Mouse (Mus musculus) hindbrain, embryonic 10.5 days (tissue): ENCODE data around the gene Snx10. TPM values are rescaled to one million over a fixed set of nuclear protein-coding genes. Genes with fewer than 3 reads are reported as not detected.
A peak's percentile ranks its signal among the peaks of the same experiment; 100 is the strongest.

ENCODE experiments used
- DNase-seq: peaks from one replicate; pipeline ENCODE4 v3.0.0-alpha.2; 2017; ENCODE audit warnings: low spot score
- H3K27ac ChIP-seq: fragments of 300-500 bp; sonication (generic); 2 replicates; pipeline ENCODE4 v1.5.1; 2016; ENCODE audit warnings: mild to moderate bottlenecking, moderate library complexity
- H3K27me3 ChIP-seq: fragments of 300-500 bp; sonication (generic); 2 replicates; pipeline ENCODE4 v1.6.1; 2016; ENCODE audit warnings: mild to moderate bottlenecking; ENCODE audit not compliant: poor library complexity, insufficient read depth, severe bottlenecking
- H3K36me3 ChIP-seq: fragments of 300-500 bp; sonication (generic); 2 replicates; pipeline ENCODE4 v1.6.1; 2016; ENCODE audit warnings: mild to moderate bottlenecking, moderate library complexity
- H3K4me1 ChIP-seq: fragments of 300-500 bp; sonication (generic); replicated peaks from 2 replicates; pipeline ENCODE4 v1.6.1; 2016; ENCODE audit warnings: mild to moderate bottlenecking
- H3K4me3 ChIP-seq: fragments of 300-500 bp; sonication (generic); 2 replicates; pipeline ENCODE4 v1.5.1; 2016; ENCODE audit warnings: mild to moderate bottlenecking, moderate library complexity
- H3K9me3 ChIP-seq: fragments of 300-500 bp; sonication (generic); 2 replicates; pipeline ENCODE4 v1.6.1; 2016; ENCODE audit warnings: mild to moderate bottlenecking, moderate library complexity
- WGBS: fragments of 180-500 bp; shearing (Covaris S2); methylation state at CpG from one replicate; pipeline ENCODE4 v1.1.7; 2016; 5-methylcytosine and 5-hydroxymethylcytosine counted together
- polyA plus RNA-seq: library from polyadenylated mRNA; unstranded; fragments of >200 nt; fragmentation: Nextera tagmentation; extraction: Ambion mirVana; gene quantifications from 2 replicates; pipeline ENCODE4 v1.2.1, GENCODE M21; 2016

Gene Snx10
- polyA plus RNA-seq, 1 experiment from 2014 or later: 35.8 TPM

DNA sequence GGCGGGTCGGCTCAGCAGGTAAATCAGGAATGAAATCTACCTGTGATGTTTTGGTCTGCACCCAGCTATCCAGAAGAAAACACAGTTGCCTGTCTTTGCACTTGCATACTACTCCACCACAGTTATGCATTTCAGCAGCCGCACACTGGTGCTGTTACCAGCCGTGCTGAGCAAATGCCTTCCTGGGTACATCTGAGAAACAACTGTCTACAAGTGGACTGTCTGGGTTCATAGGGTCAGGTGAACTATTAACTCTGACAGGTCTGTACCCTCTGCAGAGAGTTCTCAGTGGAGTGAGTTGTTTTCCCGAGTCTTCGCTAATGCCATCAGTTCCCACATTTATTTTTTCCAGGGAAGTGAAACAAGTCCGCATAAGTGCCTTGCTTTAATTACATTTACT, 17.7 kb downstream of the Snx10 start:
- no peak overlapping the region for H3K27ac ChIP-seq
- no peak overlapping the region for H3K4me3 ChIP-seq
- no peaks in the 10 kb centered on the region for H3K27me3 ChIP-seq
- no peak for DNase-seq
- peaks cover 41% of the 10 kb centered on the region for H3K4me1 ChIP-seq
- peaks cover 19% of the 10 kb centered on the region for H3K36me3 ChIP-seq
- H3K9me3 ChIP-seq: peaks cover 3% of the 10 kb centered on the region; the same call in 1 of the 2 replicates
- 90% methylated on average over 7 of the region's 7 CpGs for WGBS

DNA sequence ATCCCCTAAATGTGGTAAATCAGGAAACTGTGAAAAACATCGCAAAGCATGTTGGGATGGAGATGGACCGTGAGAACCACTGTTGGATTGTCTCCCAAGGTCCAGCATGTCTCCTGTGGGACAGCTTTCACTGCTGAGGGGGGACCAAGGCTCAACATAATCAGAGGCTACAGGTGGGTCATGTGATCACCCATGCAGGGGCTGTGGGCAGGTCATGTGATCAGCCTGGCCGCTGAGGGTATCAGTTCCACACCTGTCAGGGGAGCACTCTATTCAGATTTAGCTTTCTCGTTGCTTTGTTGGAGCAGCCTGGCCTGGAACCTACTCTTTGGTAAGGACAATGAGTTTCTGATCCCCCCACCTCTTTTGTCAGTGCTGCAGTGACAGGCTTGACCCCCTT, 18.4 kb downstream of the Snx10 start:
- peak overlapping the region; percentile 23; the same call in 1 of the 2 replicates for H3K27ac ChIP-seq
- 81% methylated on average over 4 of the region's 4 CpGs for WGBS
- no peak overlapping the region for H3K4me3 ChIP-seq
- H3K4me1 ChIP-seq: peaks cover 41% of the 10 kb centered on the region
- H3K36me3 ChIP-seq: peaks cover 15% of the 10 kb centered on the region
- peaks cover 3% of the 10 kb centered on the region; the same call in 1 of the 2 replicates for H3K9me3 ChIP-seq
- no peak for DNase-seq
- H3K27me3 ChIP-seq: no peaks in the 10 kb centered on the region

DNA sequence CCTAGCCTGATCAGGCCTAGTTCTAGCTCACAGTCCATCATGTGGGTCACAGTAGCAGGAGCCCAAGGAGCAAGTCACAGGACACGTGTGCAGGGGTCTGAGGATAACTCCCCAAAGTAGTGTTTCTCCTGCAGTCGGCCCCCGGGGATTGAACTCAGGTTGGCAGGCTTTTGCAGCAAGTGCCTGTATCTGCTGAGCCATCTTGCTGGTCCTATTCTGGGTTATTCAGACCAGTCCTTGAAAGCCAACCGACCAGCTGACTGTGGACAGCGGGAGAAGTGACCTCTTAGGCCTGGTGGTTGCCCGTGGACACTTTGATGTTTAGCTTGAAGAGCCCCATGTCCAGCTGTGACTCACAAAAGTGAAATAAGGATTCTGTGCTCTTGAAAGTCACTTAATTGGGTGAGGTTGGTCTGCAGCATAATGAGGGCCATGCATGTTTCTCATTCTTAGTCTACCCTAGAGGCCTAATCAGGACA, 20.0 kb downstream of the Snx10 start:
- Histone ChIP-seq H3K27ac (peak overlapping the region; percentile 45; the same call in 1 of the 2 replicates), H3K9me3 (peaks cover 3% of the 10 kb centered on the region; the same call in 1 of the 2 replicates), H3K27me3 (no peaks in the 10 kb centered on the region), H3K4me1 (peaks cover 38% of the 10 kb centered on the region), H3K4me3 (no peak overlapping the region), H3K36me3 (peaks cover 9% of the 10 kb centered on the region; the same call in 1 of the 2 replicates)
- 53% methylated on average over 6 of the region's 6 CpGs for WGBS
- peak; percentile 16 for DNase-seq

DNA sequence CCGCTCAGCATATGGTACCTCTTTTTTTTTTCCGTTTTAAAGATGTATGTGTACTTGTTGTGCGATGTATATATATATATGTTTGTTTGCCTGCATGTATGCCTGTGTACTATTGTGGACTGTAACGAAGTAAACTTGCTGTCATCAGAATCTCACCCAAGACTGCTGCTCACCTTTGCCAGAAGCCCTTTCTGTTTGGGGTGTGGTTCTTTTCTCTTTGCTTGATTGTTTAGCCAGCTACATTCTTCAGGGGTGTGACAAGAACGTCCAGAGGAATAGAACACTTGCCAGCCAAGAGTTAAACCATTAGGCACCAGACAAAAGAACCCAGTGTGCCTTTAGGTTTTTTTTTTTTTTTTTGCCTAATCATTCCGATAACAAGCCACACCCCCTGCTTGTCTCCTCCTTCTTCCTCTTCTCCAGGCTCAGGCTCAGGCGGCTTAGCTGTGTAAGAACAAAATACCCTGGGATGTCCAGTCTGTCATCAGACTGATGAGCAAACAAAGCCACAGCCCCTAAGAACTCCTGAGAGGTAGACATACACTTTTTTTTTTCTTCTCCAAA, 20.5 kb downstream of the Snx10 start:
- Histone ChIP-seq H3K36me3 (peaks cover 7% of the 10 kb centered on the region; the same call in 1 of the 2 replicates), H3K4me1 (peaks cover 38% of the 10 kb centered on the region), H3K4me3 (no peak overlapping the region), H3K9me3 (peaks cover 3% of the 10 kb centered on the region; the same call in 1 of the 2 replicates), H3K27me3 (no peaks in the 10 kb centered on the region), H3K27ac (peak overlapping the region; percentile 50; the same call in 1 of the 2 replicates)
- no peak for DNase-seq
- WGBS: 36% methylated on average over 7 of the region's 7 CpGs

DNA sequence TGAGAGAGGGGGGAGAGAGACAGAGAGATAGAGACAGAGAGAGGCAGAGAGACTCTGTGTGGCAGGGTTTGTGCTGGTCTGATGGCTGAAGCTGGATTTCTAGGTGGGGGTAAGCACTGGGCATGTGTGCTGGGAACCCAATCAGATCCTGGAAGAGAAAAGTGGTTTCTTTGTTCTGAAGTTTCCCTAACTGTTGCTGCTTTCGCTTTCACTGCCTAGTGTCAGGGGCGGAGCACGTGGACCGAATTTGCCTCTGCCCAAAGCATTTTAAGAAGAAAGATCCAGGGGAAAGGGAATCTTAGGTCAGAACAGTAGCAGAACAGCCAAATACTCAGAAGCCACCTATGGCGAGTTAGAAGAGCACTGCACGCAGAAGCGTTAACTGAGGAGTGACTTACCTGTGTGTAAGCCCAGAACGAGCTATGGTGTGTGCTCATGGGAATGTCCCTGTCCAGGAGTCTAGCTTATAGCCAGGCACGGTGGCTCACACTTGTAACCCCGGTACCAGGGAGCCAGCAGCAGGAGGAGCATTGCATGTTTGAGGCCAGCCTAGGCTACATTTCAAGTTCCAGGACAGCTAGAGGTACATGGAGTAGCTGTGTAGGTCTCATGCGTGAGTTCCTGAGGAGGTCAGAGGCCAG, 21.6 kb downstream of the Snx10 start:
- no peak for DNase-seq
- no peaks in the 10 kb centered on the region for H3K9me3 ChIP-seq
- H3K27ac ChIP-seq: peak overlapping the region; percentile 50; the same call in 1 of the 2 replicates
- peaks cover 38% of the 10 kb centered on the region for H3K4me1 ChIP-seq
- no peaks in the 10 kb centered on the region for H3K36me3 ChIP-seq
- H3K27me3 ChIP-seq: no peaks in the 10 kb centered on the region
- WGBS: 83% methylated on average over 11 of the region's 11 CpGs
- no peak overlapping the region for H3K4me3 ChIP-seq

DNA sequence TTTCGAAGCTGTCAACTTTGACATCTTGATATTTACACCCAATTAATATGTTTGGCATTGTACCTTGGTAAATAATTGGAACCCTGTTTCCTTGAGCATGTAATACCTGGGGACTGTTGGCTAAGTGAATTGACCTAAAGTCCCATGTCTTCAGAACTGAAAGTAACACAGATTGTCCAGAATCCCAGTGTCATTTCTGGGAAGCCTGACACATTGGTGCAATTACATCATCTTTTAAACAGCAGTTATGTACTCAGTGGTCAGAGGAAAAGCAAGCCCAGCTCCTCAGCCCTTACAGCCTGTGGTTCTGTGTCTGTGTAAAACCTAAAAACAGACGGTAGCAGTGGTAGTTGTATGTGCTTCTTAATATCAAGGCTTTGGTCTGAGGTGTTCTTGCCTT, 22.4 kb downstream of the Snx10 start:
- H3K27me3 ChIP-seq: no peaks in the 10 kb centered on the region
- H3K4me1 ChIP-seq: peaks cover 38% of the 10 kb centered on the region
- WGBS: 94% methylated on average over 2 of the region's 2 CpGs
- DNase-seq: no peak
- H3K27ac ChIP-seq: no peak overlapping the region
- H3K36me3 ChIP-seq: peaks cover 3% of the 10 kb centered on the region; the same call in 1 of the 2 replicates
- H3K4me3 ChIP-seq: no peak overlapping the region
- H3K9me3 ChIP-seq: no peaks in the 10 kb centered on the region

DNA sequence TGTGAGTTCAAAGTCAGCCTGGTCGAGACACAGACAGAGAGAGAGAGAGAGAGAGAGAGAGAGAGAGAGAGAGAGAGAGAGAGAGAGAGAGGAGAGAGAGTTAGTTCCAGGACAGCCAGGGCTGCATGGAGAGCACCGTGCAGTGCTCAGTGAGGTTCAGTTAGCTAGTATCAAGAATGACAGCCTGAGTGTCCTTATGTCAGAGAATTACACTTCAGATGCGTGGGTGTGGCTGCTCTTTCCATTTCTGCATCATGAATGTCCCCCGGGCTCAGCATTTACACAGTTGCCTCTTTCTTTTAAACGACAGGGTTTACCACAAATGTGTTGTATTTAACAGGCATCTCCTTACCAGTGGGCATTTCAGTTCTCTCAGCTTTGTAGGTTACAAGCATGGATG, 25.1 kb downstream of the Snx10 start:
- Histone ChIP-seq H3K9me3 (no peaks in the 10 kb centered on the region), H3K36me3 (peaks cover 10% of the 10 kb centered on the region), H3K4me3 (no peak overlapping the region), H3K4me1 (peaks cover 19% of the 10 kb centered on the region), H3K27me3 (no peaks in the 10 kb centered on the region), H3K27ac (no peak overlapping the region)
- no peak for DNase-seq
- WGBS: 87% methylated on average over 5 of the region's 5 CpGs

DNA sequence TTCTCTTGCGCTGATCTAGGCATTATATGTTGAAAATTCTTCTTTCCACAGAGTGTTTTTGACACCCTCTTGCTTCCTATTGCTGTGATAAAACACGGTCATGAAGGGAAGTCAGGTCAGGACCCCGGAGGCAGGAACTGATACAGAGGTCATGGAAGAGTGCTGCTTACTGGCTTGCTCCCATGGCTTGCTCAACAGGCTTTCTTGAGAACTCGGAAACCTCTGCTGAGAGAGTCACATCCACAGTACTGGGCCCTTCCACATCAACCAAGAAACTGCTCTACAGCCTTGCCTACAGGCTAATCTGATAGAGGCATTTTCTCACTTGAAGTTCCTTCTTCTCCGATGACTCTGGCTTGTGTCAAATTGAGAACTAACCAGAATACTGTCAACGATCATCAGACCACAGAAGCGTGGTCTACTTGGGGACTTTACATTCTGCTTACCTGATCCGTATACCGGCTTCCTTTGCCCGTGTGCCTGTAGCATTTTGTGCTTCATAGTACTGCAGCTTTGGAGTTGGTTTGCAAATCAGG, 27.6 kb downstream of the Snx10 start:
- Histone ChIP-seq H3K9me3 (no peaks in the 10 kb centered on the region; the same call in 1 of the 2 replicates), H3K27me3 (no peaks in the 10 kb centered on the region), H3K4me1 (no peaks in the 10 kb centered on the region), H3K27ac (no peak overlapping the region), H3K4me3 (no peak overlapping the region), H3K36me3 (peaks cover 21% of the 10 kb centered on the region)
- no peak for DNase-seq
- WGBS: 91% methylated on average over 10 of the region's 10 CpGs

DNA sequence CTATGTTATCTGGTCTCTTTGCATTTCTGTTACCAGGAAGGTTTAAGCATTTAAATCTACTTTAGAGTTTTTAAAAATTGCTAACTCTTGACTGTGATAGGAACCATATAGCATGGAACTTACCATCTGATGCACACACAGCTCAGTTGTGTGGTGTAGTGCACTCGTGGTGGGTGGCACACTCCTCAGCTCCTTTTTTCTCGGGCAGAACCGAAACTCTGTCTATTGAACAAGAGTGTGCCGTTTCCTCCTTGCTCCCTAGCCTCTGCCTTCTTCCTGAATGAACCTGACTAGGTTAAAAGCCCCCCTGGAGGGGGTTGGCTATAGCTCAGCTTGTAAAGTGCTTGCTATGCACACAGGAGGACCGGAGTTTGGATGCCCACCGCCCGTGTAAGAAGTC, 32.9 kb downstream of the Snx10 start:
- H3K9me3 ChIP-seq: no peaks in the 10 kb centered on the region; the same call in 1 of the 2 replicates
- H3K4me1 ChIP-seq: no peaks in the 10 kb centered on the region
- H3K27me3 ChIP-seq: no peaks in the 10 kb centered on the region
- H3K36me3 ChIP-seq: peaks cover 25% of the 10 kb centered on the region
- DNase-seq: no peak
- H3K4me3 ChIP-seq: no peak overlapping the region
- no peak overlapping the region for H3K27ac ChIP-seq
- 91% methylated on average over 7 of the region's 7 CpGs for WGBS

DNA sequence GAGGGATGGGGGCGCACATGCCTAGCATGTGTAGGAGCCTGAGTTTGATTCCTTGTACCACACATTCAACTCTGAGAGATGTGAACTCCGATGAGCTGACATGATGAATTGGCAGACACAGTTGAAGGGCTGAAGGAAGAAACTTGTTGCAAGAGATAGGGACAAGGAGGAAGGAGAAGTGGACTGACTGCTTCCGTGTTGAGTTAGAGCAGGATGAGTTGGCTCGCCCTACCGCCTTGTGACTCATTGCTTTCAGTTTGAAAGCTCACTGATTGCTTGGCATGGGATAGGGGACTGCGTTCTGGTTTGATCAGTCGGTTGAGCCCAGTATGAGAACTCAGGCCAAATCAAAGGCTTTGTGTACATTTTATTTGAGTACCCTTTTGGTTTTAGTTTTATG, 34.6 kb downstream of the Snx10 start:
- no peak for DNase-seq
- peaks cover 36% of the 10 kb centered on the region for H3K36me3 ChIP-seq
- H3K9me3 ChIP-seq: no peaks in the 10 kb centered on the region; the same call in 1 of the 2 replicates
- H3K4me1 ChIP-seq: no peaks in the 10 kb centered on the region
- H3K27me3 ChIP-seq: no peaks in the 10 kb centered on the region
- WGBS: 93% methylated on average over 7 of the region's 7 CpGs
- H3K4me3 ChIP-seq: no peak overlapping the region
- H3K27ac ChIP-seq: no peak overlapping the region

DNA sequence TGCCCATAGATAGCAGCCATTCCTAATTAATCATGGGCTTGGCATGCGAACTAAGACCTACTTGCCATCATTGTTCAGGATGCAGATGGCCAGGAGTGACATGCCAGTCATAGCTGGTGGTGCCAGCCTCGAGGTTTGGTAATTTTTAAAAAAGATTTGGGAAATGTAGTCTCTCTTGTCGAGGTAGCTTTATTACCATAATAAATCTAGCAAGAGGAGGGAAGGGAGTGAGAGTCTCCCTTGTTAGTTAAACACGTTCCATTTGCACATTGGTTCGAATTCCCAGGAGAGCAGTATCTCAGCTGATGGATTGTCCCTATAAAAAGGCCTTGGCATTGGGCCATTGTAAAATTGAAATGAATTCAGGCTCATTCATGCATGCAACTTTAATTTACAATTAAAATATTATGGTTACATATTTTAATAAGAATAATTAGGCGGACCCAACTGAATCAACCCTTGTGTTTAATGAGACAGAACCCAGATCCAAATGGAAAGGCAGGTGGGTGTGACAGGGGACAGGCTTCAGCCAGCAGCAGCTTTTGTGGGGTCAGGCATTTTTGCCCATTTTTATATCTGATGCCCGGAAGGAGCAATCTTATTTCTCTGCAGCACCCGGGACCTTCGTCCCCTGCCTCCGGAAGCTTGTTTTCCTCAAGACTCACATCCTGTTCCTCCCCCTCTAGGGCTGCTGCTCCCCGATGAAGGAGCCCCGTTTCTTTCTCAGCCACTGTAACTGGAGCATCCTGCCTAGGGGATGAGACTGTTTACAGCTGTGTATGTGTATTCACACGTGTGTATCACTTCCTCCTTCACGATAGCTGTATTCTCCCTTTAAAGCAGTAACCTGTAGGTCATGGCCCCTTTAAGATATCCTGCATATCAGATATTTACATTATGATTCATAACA, 43.3 kb downstream of the Snx10 start:
- H3K9me3 ChIP-seq: 0 out of 2 replicates have a peak, but pooled peaks cover 4% of the 10 kb centered on the region
- peaks cover 8% of the 10 kb centered on the region; the same call in 1 of the 2 replicates for H3K4me1 ChIP-seq
- no peak overlapping the region for H3K27ac ChIP-seq
- H3K4me3 ChIP-seq: no peak overlapping the region
- H3K36me3 ChIP-seq: peaks cover 21% of the 10 kb centered on the region
- no peak for DNase-seq
- WGBS: 79% methylated on average over 14 of the region's 14 CpGs
- H3K27me3 ChIP-seq: no peaks in the 10 kb centered on the region

DNA sequence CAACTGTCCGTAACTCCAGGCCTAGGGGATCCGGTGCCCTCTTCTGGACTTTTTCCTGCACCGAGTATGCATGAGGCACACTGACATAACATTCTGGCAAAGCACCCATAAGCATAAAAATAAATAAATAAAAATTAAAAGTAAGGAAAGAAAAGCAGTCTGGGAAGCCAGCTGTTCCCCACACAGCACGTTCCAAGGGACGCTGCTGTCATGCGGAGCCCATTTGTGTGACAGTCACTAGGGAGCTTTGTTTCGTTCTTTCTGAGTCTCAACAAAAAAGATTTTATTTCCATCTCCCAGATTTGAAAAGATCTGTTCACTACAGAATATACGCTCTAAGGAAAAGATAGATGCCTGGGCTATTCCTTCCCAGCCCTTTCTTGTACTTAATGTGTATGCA, 45.4 kb downstream of the Snx10 start:
- Histone ChIP-seq H3K4me1 (peaks cover 8% of the 10 kb centered on the region; the same call in 1 of the 2 replicates), H3K36me3 (peaks cover 7% of the 10 kb centered on the region; the same call in 1 of the 2 replicates), H3K27ac (no peak overlapping the region), H3K9me3 (0 out of 2 replicates have a peak, but pooled peaks cover 4% of the 10 kb centered on the region), H3K27me3 (no peaks in the 10 kb centered on the region), H3K4me3 (no peak overlapping the region)
- 87% methylated on average over 8 of the region's 8 CpGs for WGBS
- DNase-seq: no peak
